Mouse (Mus musculus) liver, embryonic 12.5 days (tissue): Measurements from ENCODE around the gene Utrn. TPM values are rescaled to one million over a fixed set of nuclear protein-coding genes. Genes with fewer than 3 reads are reported as not detected.

ENCODE experiments used
- ATAC-seq: fragments of 200-750 bp; cut with Nextera tagmentation; 2 replicates; pipeline ENCODE4 v1.8.0; 2017; ENCODE audit warnings: moderate number of reproducible peaks, mild to moderate bottlenecking, moderate library complexity
- H3K27ac ChIP-seq: fragments of 300-500 bp; sonication (generic); 2 replicates; pipeline ENCODE4 v1.5.1; 2016; ENCODE audit warnings: mild to moderate bottlenecking
- H3K27me3 ChIP-seq: fragments of 300-500 bp; sonication (generic); replicated peaks from 2 replicates; pipeline ENCODE4 v1.6.1; 2016; ENCODE audit warnings: mild to moderate bottlenecking, moderate library complexity
- H3K36me3 ChIP-seq: fragments of 300-500 bp; sonication (generic); 2 replicates; pipeline ENCODE4 v1.6.1; 2016; ENCODE audit warnings: mild to moderate bottlenecking, moderate library complexity
- H3K4me1 ChIP-seq: fragments of 300-500 bp; sonication (generic); 2 replicates; pipeline ENCODE4 v1.6.1; 2016
- H3K4me2 ChIP-seq: fragments of 300-500 bp; sonication (generic); 2 replicates; pipeline ENCODE4 v1.6.1; 2016; ENCODE audit warnings: mild to moderate bottlenecking, moderate library complexity
- H3K4me3 ChIP-seq: fragments of 300-500 bp; sonication (generic); 2 replicates; pipeline ENCODE4 v1.5.1; 2016; ENCODE audit warnings: mild to moderate bottlenecking, moderate library complexity
- H3K9ac ChIP-seq: fragments of 300-500 bp; sonication (generic); 2 replicates; pipeline ENCODE4 v1.6.1; 2016; ENCODE audit warnings: mild to moderate bottlenecking, moderate library complexity
- H3K9me3 ChIP-seq: fragments of 300-500 bp; sonication (generic); replicated peaks from 2 replicates; pipeline ENCODE4 v1.6.1; 2016; ENCODE audit warnings: mild to moderate bottlenecking, moderate library complexity
- WGBS: fragments of 180-500 bp; shearing (Covaris S2); methylation state at CpG from one replicate; pipeline ENCODE4 v1.1.7; 2016; ENCODE audit not compliant: insufficient replicate concordance; 5-methylcytosine and 5-hydroxymethylcytosine counted together
- polyA plus RNA-seq: library from polyadenylated mRNA; unstranded; fragments of >200 nt; fragmentation: Nextera tagmentation; extraction: Ambion mirVana; gene quantifications from 2 replicates; pipeline ENCODE4 v1.2.1, GENCODE M21; 2016

Utrn gene
- polyA plus RNA-seq, 1 experiment from 2014 or later: 14.9 TPM

GRCm38 (mm10) chr10:12588051-12588450 is 281.1 kb downstream of the Utrn start:
- Histone ChIP-seq H3K27ac (no peak overlapping the region), H3K9ac (no peak overlapping the region), H3K4me1 (0 out of 2 replicates have a peak, but pooled peaks cover 7% of the 10 kb centered on the region), H3K4me2 (no peak overlapping the region), H3K36me3 (no peaks in the 10 kb centered on the region), H3K27me3 (no peaks in the 10 kb centered on the region), H3K9me3 (no peaks in the 10 kb centered on the region), H3K4me3 (no peak overlapping the region)
- WGBS: 65% methylated on average over 7 of the region's 7 CpGs
- ATAC-seq: no peak

- no peaks in the 10 kb centered on the region for H3K9me3 ChIP-seq
- no peak overlapping the region for H3K4me2 ChIP-seq
- WGBS: 67% methylated on average over 1 of the region's 1 CpGs
- 0 out of 2 replicates have a peak, but pooled peaks cover 7% of the 10 kb centered on the region for H3K4me1 ChIP-seq
- no peak for ATAC-seq
- no peak overlapping the region for H3K9ac ChIP-seq
- H3K36me3 ChIP-seq: no peaks in the 10 kb centered on the region
- H3K27me3 ChIP-seq: no peaks in the 10 kb centered on the region
- H3K4me3 ChIP-seq: no peak overlapping the region
- H3K27ac ChIP-seq: no peak overlapping the region
Measured at GRCm38 (mm10) chr10:12587318-12587717, 281.8 kb downstream of the Utrn start.

- 0 out of 2 replicates have a peak, but pooled peaks cover 7% of the 10 kb centered on the region for H3K4me1 ChIP-seq
- H3K4me3 ChIP-seq: no peak overlapping the region
- no peak overlapping the region for H3K9ac ChIP-seq
- H3K27ac ChIP-seq: no peak overlapping the region
- H3K27me3 ChIP-seq: no peaks in the 10 kb centered on the region
- WGBS: 73% methylated on average over 2 of the region's 2 CpGs
- no peaks in the 10 kb centered on the region for H3K36me3 ChIP-seq
- no peak for ATAC-seq
- no peak overlapping the region for H3K4me2 ChIP-seq
- no peaks in the 10 kb centered on the region for H3K9me3 ChIP-seq
Measured at GRCm38 (mm10) chr10:12586825-12587224, 282.3 kb downstream of the Utrn start.

GRCm38 (mm10) chr10:12586200-12586599 is 283.0 kb downstream of the Utrn start:
- Histone ChIP-seq H3K4me2 (no peak overlapping the region), H3K9me3 (no peaks in the 10 kb centered on the region), H3K27ac (no peak overlapping the region), H3K4me3 (no peak overlapping the region), H3K4me1 (0 out of 2 replicates have a peak, but pooled peaks cover 7% of the 10 kb centered on the region), H3K36me3 (no peaks in the 10 kb centered on the region), H3K9ac (no peak overlapping the region), H3K27me3 (no peaks in the 10 kb centered on the region)
- ATAC-seq: no peak
- WGBS: 44% methylated on average over 1 of the region's 1 CpGs

GRCm38 (mm10) chr10:12583473-12583872 is 285.7 kb downstream of the Utrn start:
- Histone ChIP-seq H3K27ac (no peak overlapping the region), H3K4me3 (no peak overlapping the region), H3K4me2 (no peak overlapping the region), H3K27me3 (no peaks in the 10 kb centered on the region), H3K9me3 (no peaks in the 10 kb centered on the region), H3K9ac (no peak overlapping the region), H3K36me3 (no peaks in the 10 kb centered on the region), H3K4me1 (0 out of 2 replicates have a peak, but pooled peaks cover 7% of the 10 kb centered on the region)
- ATAC-seq: no peak
- 80% methylated on average over 3 of the region's 3 CpGs for WGBS

GRCm38 (mm10) chr10:12579048-12579447 is 290.1 kb downstream of the Utrn start:
- Histone ChIP-seq H3K27ac (no peak overlapping the region), H3K4me1 (peaks cover 7% of the 10 kb centered on the region; the same call in 1 of the 2 replicates), H3K4me3 (no peak overlapping the region), H3K27me3 (no peaks in the 10 kb centered on the region), H3K4me2 (no peak overlapping the region), H3K9ac (no peak overlapping the region), H3K9me3 (no peaks in the 10 kb centered on the region), H3K36me3 (no peaks in the 10 kb centered on the region)
- no peak for ATAC-seq
- 23% methylated on average over 1 of the region's 1 CpGs for WGBS

GRCm38 (mm10) chr10:12575849-12576435 is 293.2 kb downstream of the Utrn start:
- Histone ChIP-seq H3K27me3 (no peaks in the 10 kb centered on the region), H3K36me3 (no peaks in the 10 kb centered on the region), H3K9me3 (no peaks in the 10 kb centered on the region), H3K4me1 (peaks cover 21% of the 10 kb centered on the region), H3K9ac (no peak overlapping the region), H3K4me3 (no peak overlapping the region), H3K27ac (no peak overlapping the region), H3K4me2 (no peak overlapping the region)
- WGBS: 78% methylated on average over 8 of the region's 8 CpGs
- no peak for ATAC-seq

- 63% methylated on average over 10 of the region's 10 CpGs for WGBS
- Histone ChIP-seq H3K9me3 (no peaks in the 10 kb centered on the region), H3K27me3 (no peaks in the 10 kb centered on the region), H3K27ac (no peak overlapping the region), H3K4me3 (no peak overlapping the region), H3K9ac (no peak overlapping the region), H3K4me2 (no peak overlapping the region), H3K36me3 (no peaks in the 10 kb centered on the region), H3K4me1 (peaks cover 21% of the 10 kb centered on the region)
- no peak for ATAC-seq
Measured at GRCm38 (mm10) chr10:12574760-12575159, 294.4 kb downstream of the Utrn start.

- H3K4me2 ChIP-seq: peak overlapping the region; percentile 55
- H3K4me1 ChIP-seq: peaks cover 21% of the 10 kb centered on the region
- no peaks in the 10 kb centered on the region for H3K36me3 ChIP-seq
- WGBS: 6% methylated on average over 6 of the region's 6 CpGs
- H3K9ac ChIP-seq: peak overlapping the region; percentile 44; the same call in 1 of the 2 replicates
- H3K4me3 ChIP-seq: peak overlapping the region; percentile 9; the same call in 1 of the 2 replicates
- H3K9me3 ChIP-seq: no peaks in the 10 kb centered on the region
- H3K27me3 ChIP-seq: no peaks in the 10 kb centered on the region
- peak overlapping the region; percentile 70; the same call in 1 of the 2 replicates for H3K27ac ChIP-seq
- peak; percentile 87 for ATAC-seq
Measured at GRCm38 (mm10) chr10:12573601-12574000, 295.6 kb downstream of the Utrn start.

- 15% methylated on average over 4 of the region's 4 CpGs for WGBS
- Histone ChIP-seq H3K9me3 (no peaks in the 10 kb centered on the region), H3K4me2 (peak overlapping the region; percentile 55), H3K27ac (peak overlapping the region; percentile 17), H3K36me3 (no peaks in the 10 kb centered on the region), H3K9ac (no peak overlapping the region), H3K4me1 (peaks cover 21% of the 10 kb centered on the region), H3K4me3 (no peak overlapping the region), H3K27me3 (no peaks in the 10 kb centered on the region)
- no peak for ATAC-seq
Measured at GRCm38 (mm10) chr10:12572759-12573158, 296.4 kb downstream of the Utrn start.

- Histone ChIP-seq H3K36me3 (no peaks in the 10 kb centered on the region), H3K9me3 (no peaks in the 10 kb centered on the region), H3K27me3 (no peaks in the 10 kb centered on the region), H3K4me3 (no peak overlapping the region), H3K27ac (no peak overlapping the region), H3K9ac (no peak overlapping the region), H3K4me2 (no peak overlapping the region), H3K4me1 (peaks cover 9% of the 10 kb centered on the region; the same call in 1 of the 2 replicates)
- 42% methylated on average over 4 of the region's 4 CpGs for WGBS
- ATAC-seq: no peak
Measured at GRCm38 (mm10) chr10:12564425-12564824, 304.7 kb downstream of the Utrn start.

GRCm38 (mm10) chr10:12558810-12559209 is 310.4 kb downstream of the Utrn start:
- H3K9me3 ChIP-seq: no peaks in the 10 kb centered on the region
- no peaks in the 10 kb centered on the region for H3K27me3 ChIP-seq
- H3K9ac ChIP-seq: no peak overlapping the region
- H3K27ac ChIP-seq: no peak overlapping the region
- no peaks in the 10 kb centered on the region for H3K4me1 ChIP-seq
- WGBS: 47% methylated on average over 5 of the region's 5 CpGs
- no peak overlapping the region for H3K4me2 ChIP-seq
- H3K36me3 ChIP-seq: no peaks in the 10 kb centered on the region
- H3K4me3 ChIP-seq: no peak overlapping the region
- no peak for ATAC-seq
